Mouse (Mus musculus) C2C12 (cell line): ENCODE data around the gene Rsl1d1.

Source experiments
- CTCF ChIP-seq: IDR thresholded peaks from one replicate; pipeline ENCODE4 v1.5.1; 2011; ENCODE audit not compliant: control insufficient read depth, insufficient read depth, insufficient read length
- USF1 ChIP-seq: IDR thresholded peaks from one replicate; pipeline ENCODE4 v1.6.1; 2011; ENCODE audit warnings: low read depth, mild to moderate bottlenecking, control low read depth, moderate library complexity

- TF ChIP-seq CTCF (no peak), USF1 (no peak)
Measured at GRCm38 (mm10) chr16:11154500-11154899, 48.6 kb downstream of the Rsl1d1 start.
